25 mouse cellular contexts compared by ENCODE assay signal in the genomic region with DNA sequence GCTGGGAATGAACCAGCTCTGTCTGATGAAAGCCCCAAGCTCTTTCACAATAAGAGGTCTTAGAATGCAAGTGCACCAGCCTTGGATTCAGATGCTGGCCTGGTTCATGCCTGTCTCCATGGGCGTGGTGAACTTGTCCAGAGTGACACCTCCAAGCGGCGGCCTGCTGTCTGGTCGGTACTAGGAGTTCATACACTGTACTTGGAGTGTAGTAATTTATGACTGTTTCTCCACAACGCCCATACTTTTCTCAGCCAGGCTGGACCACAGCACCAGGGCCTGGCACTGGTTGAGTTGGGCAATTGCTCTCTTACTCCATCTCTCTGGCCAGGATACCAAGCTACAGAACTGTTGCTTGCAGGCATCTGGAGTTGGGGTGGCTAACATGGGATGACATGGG. TPM values are rescaled to one million over a fixed set of nuclear protein-coding genes. Genes with fewer than 3 reads are reported as not detected.
A peak's percentile ranks its signal among the peaks of the same experiment; 100 is the strongest.
DNase-seq lines count a peak whose midpoint lies in the region; ATAC-seq and TF ChIP-seq lines count a peak whose summit lies in the region.
"Had no signal": no experiment of that assay in that cellular context is flagged by ENCODE, and none has a peak within 500 bp of the region (broad histone marks: within the 10 kb centered on the region; RNA-seq: fewer than 3 reads in every experiment).

No protein-coding gene starts in this region.

- H3K4me3 ChIP-seq in kidney, adult 2 months (ENCODE audit: insufficient read depth, low read depth, low read length) = no peak overlapping the region
- H3K4me3 ChIP-seq in kidney, embryonic 14.5 days (ENCODE audit: low read length) = no peak overlapping the region
- no peak overlapping the region for H3K4me3 ChIP-seq in forebrain, embryonic 14.5 days (ENCODE audit: low read depth, low read length)
- H3K4me3 ChIP-seq: embryonic facial prominence, embryonic 10.5 days; embryonic facial prominence, embryonic 15.5 days; heart, embryonic 13.5 days; hindbrain, embryonic 15.5 days; limb, embryonic 10.5 days; limb, embryonic 15.5 days; midbrain, embryonic 10.5 days; midbrain, embryonic 15.5 days; neural tube, embryonic 15.5 days had no signal

- no peak overlapping the region for H3K27ac ChIP-seq in kidney, adult 2 months (ENCODE audit: insufficient read depth, low read depth, low read length)
- H3K27ac ChIP-seq in kidney, embryonic 14.5 days (ENCODE audit: low read depth, low read length) = no peak overlapping the region
- H3K27ac ChIP-seq in forebrain, embryonic 14.5 days (ENCODE audit: low read depth, low read length) = no peak overlapping the region
- H3K27ac ChIP-seq: embryonic facial prominence, embryonic 10.5 days; embryonic facial prominence, embryonic 15.5 days; heart, embryonic 13.5 days; hindbrain, embryonic 15.5 days; kidney, postnatal 0 days; limb, embryonic 10.5 days; limb, embryonic 15.5 days; liver, embryonic 14.5 days; midbrain, embryonic 10.5 days; midbrain, embryonic 15.5 days; neural tube, embryonic 15.5 days had no signal

- no peak for TF ChIP-seq CTCF in kidney, adult 2 months (conservative IDR thresholded peaks at IDR 0.05; ENCODE audit: insufficient read depth, insufficient read length, low read depth, low read length)

- TF ChIP-seq POLR2A in kidney, adult 2 months (IDR thresholded peaks at IDR 0.05; ENCODE audit: low read depth, low read length) = no peak

- H3K9ac ChIP-seq in kidney, embryonic 14.5 days (ENCODE audit: low read depth, low read length) = no peak overlapping the region
- H3K9ac ChIP-seq in forebrain, embryonic 14.5 days (ENCODE audit: low read length) = no peak overlapping the region
- H3K9ac ChIP-seq: embryonic facial prominence, embryonic 15.5 days; heart, embryonic 13.5 days; hindbrain, embryonic 15.5 days; limb, embryonic 15.5 days; liver, embryonic 14.5 days; lung, embryonic 14.5 days; midbrain, embryonic 15.5 days; neural tube, embryonic 15.5 days had no signal

- H3K36me3 ChIP-seq in kidney, adult 2 months (ENCODE audit: control insufficient read depth, insufficient read depth, low read length) = no peaks in the 10 kb centered on the region
- H3K36me3 ChIP-seq in kidney, embryonic 14.5 days (ENCODE audit: control insufficient read depth, insufficient read depth, low read length) = no peaks in the 10 kb centered on the region
- no peaks in the 10 kb centered on the region for H3K36me3 ChIP-seq in forebrain, embryonic 14.5 days (ENCODE audit: control insufficient read depth, insufficient read depth, low read length)
- H3K36me3 ChIP-seq: embryonic facial prominence, embryonic 10.5 days; embryonic facial prominence, embryonic 15.5 days; heart, embryonic 13.5 days; hindbrain, embryonic 15.5 days; limb, embryonic 10.5 days; limb, embryonic 15.5 days; midbrain, embryonic 10.5 days; midbrain, embryonic 15.5 days; neural tube, embryonic 15.5 days had no signal

- no peaks in the 10 kb centered on the region for H3K4me1 ChIP-seq in kidney, adult 2 months (ENCODE audit: control insufficient read depth, insufficient read depth, low read length)
- H3K4me1 ChIP-seq in kidney, embryonic 14.5 days (ENCODE audit: control insufficient read depth, insufficient read depth, low read length) = no peaks in the 10 kb centered on the region
- 0 out of 2 replicates have a peak, but pooled peaks cover 3% of the 10 kb centered on the region for H3K4me1 ChIP-seq in forebrain, embryonic 14.5 days (ENCODE audit: control insufficient read depth, insufficient read depth, low read length)
- H3K4me1 ChIP-seq: embryonic facial prominence, embryonic 10.5 days; embryonic facial prominence, embryonic 15.5 days; heart, embryonic 13.5 days; hindbrain, embryonic 15.5 days; limb, embryonic 10.5 days; limb, embryonic 15.5 days; midbrain, embryonic 10.5 days; midbrain, embryonic 15.5 days; neural tube, embryonic 15.5 days had no signal

- no peaks in the 10 kb centered on the region for H3K9me3 ChIP-seq in kidney, embryonic 14.5 days (ENCODE audit: control insufficient read depth, low read length)
- H3K9me3 ChIP-seq in forebrain, embryonic 14.5 days (replicated peaks; ENCODE audit: control insufficient read depth, low read length) = no peaks in the 10 kb centered on the region
- H3K9me3 ChIP-seq: embryonic facial prominence, embryonic 10.5 days; embryonic facial prominence, embryonic 15.5 days; heart, embryonic 13.5 days; hindbrain, embryonic 15.5 days; limb, embryonic 10.5 days; limb, embryonic 15.5 days; midbrain, embryonic 10.5 days; midbrain, embryonic 15.5 days; neural tube, embryonic 15.5 days had no signal

- peak; percentile 9 for DNase-seq in kidney, adult 2 months
- DNase-seq in adipocyte (ENCODE audit: low spot score) = peak; percentile 91
- DNase-seq in adrenal gland, postnatal 14 days = peak; percentile 65
- DNase-seq in skeletal muscle tissue, adult 2 months (ENCODE audit: low read depth, low spot score) = peak; percentile 34
- no peak for DNase-seq in forebrain, embryonic 14.5 days (ENCODE audit: low spot score)
- DNase-seq: B cell, adult 2 months; cerebellum, adult 18-20 months; cerebellum, postnatal 10 days; heart, postnatal 10 days; kidney, adult 18-20 months; lung, embryonic 14.5 days had no signal

- no peaks in the 10 kb centered on the region for H3K27me3 ChIP-seq in kidney, adult 2 months (replicated peaks; ENCODE audit: control insufficient read depth, insufficient read depth, low read length)
- no peaks in the 10 kb centered on the region for H3K27me3 ChIP-seq in kidney, embryonic 14.5 days (ENCODE audit: control insufficient read depth, insufficient read depth, low read length)
- no peaks in the 10 kb centered on the region for H3K27me3 ChIP-seq in forebrain, embryonic 14.5 days (replicated peaks; ENCODE audit: control insufficient read depth, insufficient read depth, low read length)
- H3K27me3 ChIP-seq: embryonic facial prominence, embryonic 15.5 days; heart, embryonic 13.5 days; hindbrain, embryonic 15.5 days; limb, embryonic 15.5 days; midbrain, embryonic 15.5 days; neural tube, embryonic 15.5 days had no signal

- H3K4me2 ChIP-seq in kidney, embryonic 14.5 days (replicated peaks; ENCODE audit: low read depth, low read length) = no peak overlapping the region
- H3K4me2 ChIP-seq in forebrain, embryonic 14.5 days (ENCODE audit: low read length) = no peak overlapping the region
- H3K4me2 ChIP-seq: embryonic facial prominence, embryonic 15.5 days; heart, embryonic 13.5 days; hindbrain, embryonic 15.5 days; limb, embryonic 15.5 days; lung, embryonic 14.5 days; midbrain, embryonic 15.5 days; neural tube, embryonic 15.5 days had no signal

- 78% methylated on average over 5 of the region's 5 CpGs for WGBS in kidney, adult 2 months
- 76% methylated on average over 5 of the region's 5 CpGs for WGBS in kidney, embryonic 14.5 days
- 87% methylated on average over 5 of the region's 5 CpGs for whole genome bisulfite sequencing in forebrain, embryonic 14.5 days

- ATAC-seq in kidney, embryonic 14.5 days (ENCODE audit: low FRiP score, low TSS enrichment) = no peak
- no peak for ATAC-seq in forebrain, embryonic 14.5 days
- ATAC-seq: forebrain, embryonic 16.5 days; inflammation-experienced regulatory T-cells, adult 6 months; midbrain, embryonic 15.5 days had no signal

RNA-seq across cellular contexts. Expression of a gene that starts 45.4 kb away (rescaled TPM):
- polyA plus RNA-seq in kidney, adult 2 months (2012; rRNA removed) = 8.0 and 10.4 TPM in 2 replicates
- 13.9 and 22.8 TPM in 2 replicates for polyA plus RNA-seq in kidney, embryonic 14.5 days (2014; fragmentation: Nextera tagmentation; extraction: Ambion mirVana)
- total RNA-seq in adrenal gland, postnatal 14 days (2021) = 46.8 and 51.4 TPM in 2 replicates
- 25.0 and 31.1 TPM in 2 replicates for polyA plus RNA-seq in forebrain, embryonic 14.5 days (2014; fragmentation: Nextera tagmentation; extraction: Ambion mirVana)
